Mouse (Mus musculus) spleen, adult 2 months (tissue): ENCODE measurements around the gene Mrpl2. TPM values are rescaled to one million over a fixed set of nuclear protein-coding genes. Genes with fewer than 3 reads are reported as not detected.

Source experiments
- DNase-seq, 2 experiments: peaks; one replicate each; pipeline versions ENCODE4 v3.0.0 to v3.0.0-alpha.2; 2012 to 2021; ENCODE audit warnings: low spot score in 2 of 2, low read depth in 1 of 2
- H3K27ac ChIP-seq: fragments of 200-500 bp; 2 replicates; pipeline ENCODE4 v1.5.1; 2012; ENCODE audit warnings: low read length, inconsistent platforms; ENCODE audit not compliant: insufficient read depth
- H3K27me3 ChIP-seq: fragments of 200-500 bp; 2 replicates; pipeline ENCODE4 v1.6.1; 2012; ENCODE audit warnings: mild to moderate bottlenecking, moderate library complexity, low read length, inconsistent platforms; ENCODE audit not compliant: control insufficient read depth, insufficient read depth
- H3K36me3 ChIP-seq: fragments of 200-500 bp; 2 replicates; pipeline ENCODE4 v1.6.1; 2012; ENCODE audit warnings: mild to moderate bottlenecking, low read length, inconsistent platforms; ENCODE audit not compliant: control insufficient read depth, insufficient read depth
- H3K4me1 ChIP-seq: fragments of 200-500 bp; 2 replicates; pipeline ENCODE4 v1.6.1; 2011; ENCODE audit warnings: inconsistent platforms; ENCODE audit not compliant: control insufficient read depth, insufficient read depth, insufficient read length
- H3K4me3 ChIP-seq: fragments of 200-500 bp; 2 replicates; pipeline ENCODE4 v1.5.1; 2011; ENCODE audit warnings: mild to moderate bottlenecking, inconsistent platforms; ENCODE audit not compliant: insufficient read depth, insufficient read length; ENCODE audit errors: extremely low read depth
- CTCF ChIP-seq: fragments of 200-500 bp; IDR thresholded peaks from 2 replicates; pipeline ENCODE4 v1.5.1; 2011; ENCODE audit warnings: mild to moderate bottlenecking, inconsistent platforms; ENCODE audit not compliant: insufficient read depth, insufficient read length, insufficient replicate concordance; ENCODE audit errors: extremely low read depth
- POLR2A ChIP-seq: fragments of 200-500 bp; IDR thresholded peaks from 2 replicates; pipeline ENCODE4 v1.6.1; 2011; ENCODE audit warnings: low read depth, low read length, inconsistent platforms
- WGBS: fragments of 180-500 bp; shearing (Covaris S2); methylation state at CpG from one replicate; pipeline ENCODE4 v1.1.7; 2018; 5-methylcytosine and 5-hydroxymethylcytosine counted together
- polyA plus RNA-seq: library from polyadenylated mRNA; depleted of rRNA; stranded (reverse); fragments of >200 nt; gene quantifications from 2 replicates; pipeline ENCODE4 v1.2.3, GENCODE M21; 2012

Mrpl2 gene
- polyA plus RNA-seq, 1 experiment = 48.3 TPM

DNA sequence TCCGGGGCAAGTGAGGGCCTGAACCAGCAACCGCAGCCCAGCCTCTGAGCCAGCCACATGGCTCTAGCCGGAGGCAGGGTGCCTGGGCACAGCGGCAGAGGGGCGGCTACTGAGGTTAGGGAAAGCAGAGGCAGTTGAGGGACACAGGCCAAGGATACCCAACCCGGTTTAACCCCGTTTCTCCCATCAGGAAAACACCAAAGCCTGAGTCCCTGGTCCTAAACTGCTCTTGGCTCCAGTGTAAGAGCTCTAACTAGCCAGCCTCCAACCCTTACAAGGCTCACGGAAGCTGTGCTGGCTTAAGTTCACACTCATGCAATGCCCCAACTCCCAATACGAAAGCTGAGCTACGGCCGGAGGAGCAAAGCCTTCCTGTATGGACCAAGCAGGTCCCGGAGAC is 21.4 kb upstream of the Mrpl2 start:
- H3K4me1 ChIP-seq = peaks cover 4% of the 10 kb centered on the region; the same call in 1 of the 2 replicates
- WGBS = 73% methylated on average over 12 of the region's 12 CpGs

DNA sequence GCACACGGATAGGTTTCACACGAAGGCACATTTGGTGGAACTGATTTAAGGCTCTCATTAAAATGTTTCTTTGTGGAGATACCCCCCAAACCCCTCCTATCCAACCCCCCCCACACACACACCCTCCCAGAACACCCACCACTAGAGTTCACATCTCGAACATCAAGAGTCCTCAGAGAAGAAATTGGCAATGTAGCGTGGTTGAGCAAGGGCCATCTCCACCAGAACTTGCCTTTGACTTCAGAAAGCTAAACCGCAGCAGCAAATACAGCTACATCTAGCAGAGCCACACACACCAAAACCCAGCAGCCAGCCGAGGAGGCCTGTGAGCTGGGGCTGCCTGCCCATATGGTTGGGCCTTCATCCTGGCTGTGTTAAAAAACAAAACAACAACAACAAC is 18.6 kb upstream of the Mrpl2 start:
- Histone ChIP-seq H3K4me1 (peaks cover 4% of the 10 kb centered on the region; the same call in 1 of the 2 replicates), H3K36me3 (peaks cover 1% of the 10 kb centered on the region), H3K27me3 (peaks cover 7% of the 10 kb centered on the region), H3K27ac (no peak overlapping the region), H3K4me3 (no peak overlapping the region)
- TF ChIP-seq POLR2A = no peak
- TF ChIP-seq CTCF = no peak
- WGBS = 86% methylated on average over 6 of the region's 6 CpGs
- DNase-seq = no peak

More for the DNA sequence above, 21.4 kb upstream of the Mrpl2 start:
- Histone ChIP-seq H3K36me3 (no peaks in the 10 kb centered on the region), H3K27me3 (peaks cover 7% of the 10 kb centered on the region), H3K27ac (no peak overlapping the region), H3K4me3 (no peak overlapping the region)
- TF ChIP-seq POLR2A = no peak
- no peak for TF ChIP-seq CTCF
- no peak for DNase-seq

DNA sequence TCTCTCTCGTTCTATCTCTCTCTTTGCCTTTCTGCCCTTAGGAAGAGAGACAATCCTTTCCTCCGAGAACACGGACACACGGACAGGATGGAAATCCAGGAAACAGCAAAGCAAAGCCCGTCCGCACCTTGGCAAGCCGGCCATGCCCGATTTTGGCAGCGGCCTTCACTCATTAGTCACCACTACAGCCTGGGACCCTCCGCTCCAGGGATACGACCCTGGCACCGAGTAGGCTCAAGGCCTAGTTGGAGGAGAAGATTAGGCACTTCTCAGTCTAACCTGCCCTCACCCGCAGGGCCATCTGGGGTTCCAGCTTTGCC is 17.6 kb upstream of the Mrpl2 start:
- no peak for DNase-seq
- Histone ChIP-seq H3K4me3 (peak overlapping the region; percentile 49; the same call in 1 of the 2 replicates), H3K4me1 (peaks cover 4% of the 10 kb centered on the region; the same call in 1 of the 2 replicates), H3K27ac (peak overlapping the region; percentile 36; the same call in 1 of the 2 replicates), H3K36me3 (peaks cover 1% of the 10 kb centered on the region), H3K27me3 (peaks cover 7% of the 10 kb centered on the region)
- TF ChIP-seq POLR2A (no peak), CTCF (no peak)
- 6% methylated on average over 13 of the region's 13 CpGs for WGBS

DNA sequence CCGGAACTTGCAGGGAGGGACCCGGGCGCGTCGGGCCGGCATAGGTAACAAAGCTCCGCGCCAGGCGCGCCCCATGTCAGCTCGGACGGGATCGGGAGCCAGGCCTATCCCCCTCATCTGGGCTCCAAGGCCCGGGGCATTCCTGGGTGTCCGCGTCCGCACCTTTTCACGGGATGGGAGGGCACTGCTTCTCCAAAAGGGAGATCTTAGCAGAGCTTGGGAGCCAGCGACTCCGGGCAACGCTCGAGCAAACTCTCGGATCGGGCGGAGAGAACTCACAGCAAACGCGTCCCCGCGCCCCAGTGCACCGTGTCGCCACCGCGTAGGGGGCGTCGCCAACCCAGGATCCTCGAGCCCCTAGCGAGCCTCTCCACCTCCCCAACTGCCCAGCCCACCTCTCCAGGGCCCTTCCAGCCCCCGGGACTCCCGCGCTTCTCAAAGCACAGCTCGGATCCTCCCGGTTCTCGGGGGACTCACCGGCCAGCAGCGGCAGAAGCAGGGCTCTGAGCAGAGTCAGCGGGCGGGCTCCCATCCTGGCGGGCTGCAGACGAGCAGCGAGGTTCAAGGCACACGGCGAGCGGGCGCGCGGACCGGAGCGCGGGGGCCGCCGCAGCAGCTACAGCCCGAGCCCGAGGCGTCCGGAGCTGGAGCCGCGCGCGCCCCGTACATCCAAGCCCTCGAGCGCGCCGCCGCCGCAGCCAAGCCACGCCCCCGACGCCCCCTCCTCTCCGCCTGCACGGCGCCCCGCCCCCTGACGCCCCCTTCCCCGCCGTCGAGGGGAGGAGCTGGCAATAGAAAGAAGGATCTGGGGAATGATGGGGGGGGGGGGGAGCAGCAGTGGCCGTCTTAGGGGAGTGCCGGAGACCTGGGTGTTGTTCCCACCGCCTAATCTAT is 17.0 kb upstream of the Mrpl2 start, which contains the start of gene Ptk7:
TSS of gene Ptk7 (minus strand) at position 714 of the 894 bp plus-strand sequence.
- Histone ChIP-seq H3K36me3 (peaks cover 1% of the 10 kb centered on the region), H3K4me3 (peak within 1 kb of the TSS; percentile 49; the same call in 1 of the 2 replicates), H3K27ac (peak within 1 kb of the TSS; percentile 38; the same call in 1 of the 2 replicates), H3K4me1 (peaks cover 4% of the 10 kb centered on the region; the same call in 1 of the 2 replicates), H3K27me3 (peaks cover 7% of the 10 kb centered on the region)
- no peak for TF ChIP-seq CTCF
- no peak for TF ChIP-seq POLR2A
- WGBS = 1% methylated on average over 79 of the region's 90 CpGs
- DNase-seq = no peak

DNA sequence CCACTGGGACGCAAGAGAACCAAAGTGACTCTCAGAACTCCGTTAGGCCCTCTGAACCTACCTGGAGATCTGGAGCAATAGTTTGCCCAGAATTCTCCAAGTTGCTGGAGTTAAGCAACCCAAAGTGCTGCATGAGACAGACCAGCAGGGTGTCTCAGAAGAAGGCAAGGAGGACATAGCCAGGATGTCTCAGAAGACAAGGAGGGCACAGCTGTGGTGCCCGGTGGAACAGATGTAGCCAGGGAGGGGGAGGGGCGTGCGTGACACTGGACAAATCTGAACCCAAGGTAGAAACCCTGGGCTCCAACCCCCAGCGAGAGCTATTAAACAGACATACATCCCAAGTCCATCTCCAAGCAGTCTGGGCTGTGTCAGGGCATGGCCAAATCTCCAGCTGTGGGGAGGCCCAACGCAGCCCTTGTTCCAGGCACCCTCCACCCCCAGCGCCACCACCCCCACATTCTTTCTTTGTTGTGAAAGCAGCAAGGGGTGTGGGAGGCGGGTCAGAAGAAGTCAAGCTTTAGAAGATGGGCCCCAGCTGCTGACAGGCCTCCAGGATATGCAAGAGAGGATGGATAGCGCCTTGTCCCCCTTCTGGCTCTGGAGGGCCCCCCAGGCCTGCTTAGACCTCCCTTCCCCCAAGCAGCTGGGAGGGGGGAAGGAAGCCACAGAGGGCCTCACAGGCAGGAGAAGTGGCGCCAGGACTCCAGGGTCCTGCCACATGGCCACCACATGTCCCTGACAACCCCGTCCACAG is 16.2 kb upstream of the Mrpl2 start:
- Histone ChIP-seq H3K27ac (peak overlapping the region; percentile 38; the same call in 1 of the 2 replicates), H3K4me1 (peaks cover 4% of the 10 kb centered on the region; the same call in 1 of the 2 replicates), H3K36me3 (peaks cover 1% of the 10 kb centered on the region), H3K4me3 (no peak overlapping the region), H3K27me3 (peaks cover 7% of the 10 kb centered on the region)
- 29% methylated on average over 12 of the region's 12 CpGs for WGBS
- no peak for TF ChIP-seq POLR2A
- no peak for TF ChIP-seq CTCF
- DNase-seq = no peak

DNA sequence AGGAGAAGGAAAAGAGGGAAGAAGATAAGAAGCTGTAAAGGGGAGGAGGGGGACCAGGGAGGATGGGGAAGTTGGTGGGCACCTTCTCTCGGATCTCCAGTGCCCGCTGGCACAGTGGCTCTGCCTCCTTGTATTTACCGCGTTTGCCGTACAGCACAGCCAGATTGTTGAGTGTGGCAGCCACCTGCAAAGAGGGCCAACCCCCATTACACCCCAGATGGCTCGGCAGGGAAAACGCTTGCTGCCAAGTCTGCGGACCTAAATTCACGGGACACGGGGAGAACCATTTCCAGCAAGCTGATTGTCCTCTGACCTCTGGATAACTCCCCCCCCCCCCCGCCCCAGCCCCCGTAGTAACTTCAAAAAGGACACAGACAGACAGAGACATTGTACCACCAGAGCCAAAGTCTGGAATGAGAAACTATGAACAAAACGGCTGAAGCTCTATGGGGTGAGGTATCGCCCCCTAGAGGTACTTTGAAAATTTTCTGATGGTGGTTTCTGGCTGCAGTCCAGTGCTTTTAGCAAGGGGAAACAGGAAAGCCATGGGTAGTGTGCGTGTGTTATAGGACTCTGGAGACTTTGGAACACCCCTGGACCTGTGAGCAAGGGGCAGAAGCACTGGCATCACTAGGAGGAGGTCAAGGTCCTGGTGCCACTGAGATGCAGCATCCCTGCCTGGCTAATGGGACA is 9.1 kb upstream of the Mrpl2 start:
- H3K4me1 ChIP-seq = no peaks in the 10 kb centered on the region; the same call in 1 of the 2 replicates
- no peaks in the 10 kb centered on the region for H3K27me3 ChIP-seq
- peaks cover 13% of the 10 kb centered on the region for H3K36me3 ChIP-seq
- peak in 1 of 2 experiments; percentile 49 for DNase-seq
- peak; percentile 39; the same call in 1 of the 2 replicates for TF ChIP-seq CTCF
- TF ChIP-seq POLR2A = no peak
- 10% methylated on average over 15 of the region's 15 CpGs for WGBS
- H3K27ac ChIP-seq = no peak overlapping the region
- H3K4me3 ChIP-seq = no peak overlapping the region
